Mouse (Mus musculus) C2C12 (cell line): ENCODE measurements around the gene Erc1. TPM values are rescaled to one million over a fixed set of nuclear protein-coding genes. Genes with fewer than 3 reads are reported as not detected.

Experiments used
- H3K27me3 ChIP-seq: one replicate; pipeline ENCODE4 v1.6.1; 2011; ENCODE audit not compliant: control insufficient read depth, insufficient read depth, insufficient read length
- H3K36me3 ChIP-seq: one replicate; pipeline ENCODE4 v1.6.1; 2011; ENCODE audit not compliant: control insufficient read depth, insufficient read depth
- H3K4me3 ChIP-seq: one replicate; pipeline ENCODE4 v1.5.1; 2011; ENCODE audit warnings: mild to moderate bottlenecking, control low read depth; ENCODE audit not compliant: poor library complexity, insufficient read depth, severe bottlenecking
- H3K79me2 ChIP-seq: one replicate; pipeline ENCODE4 v1.6.1; 2011; ENCODE audit not compliant: control insufficient read depth, insufficient read depth
- H3K79me3 ChIP-seq: one replicate; pipeline ENCODE4 v1.6.1; 2011; ENCODE audit warnings: low read depth, control low read depth
- H3ac ChIP-seq: one replicate; pipeline ENCODE3; 2011; ENCODE audit warnings: low read depth; ENCODE audit not compliant: control insufficient read depth, insufficient read length
- CEBPB ChIP-seq: IDR thresholded peaks from one replicate; pipeline ENCODE4 v1.6.1; 2011; ENCODE audit warnings: low read depth, mild to moderate bottlenecking, control low read depth, moderate library complexity
- CTCF ChIP-seq: IDR thresholded peaks from one replicate; pipeline ENCODE4 v1.5.1; 2011; ENCODE audit not compliant: control insufficient read depth, insufficient read depth, insufficient read length
- FOSL1 ChIP-seq: IDR thresholded peaks from one replicate; pipeline ENCODE4 v1.8.0; 2011; ENCODE audit warnings: mild to moderate bottlenecking, low read length; ENCODE audit not compliant: poor library complexity, insufficient read depth, severe bottlenecking
- MAX ChIP-seq: IDR thresholded peaks from one replicate; pipeline ENCODE4 v1.6.1; 2011; ENCODE audit warnings: mild to moderate bottlenecking, control low read depth
- MYOD1 ChIP-seq: IDR thresholded peaks from one replicate; pipeline ENCODE4 v1.6.1; 2011; ENCODE audit warnings: low read depth; ENCODE audit not compliant: control insufficient read depth, insufficient read length
- MYOG ChIP-seq: IDR thresholded peaks from one replicate; pipeline ENCODE4 v1.6.1; 2011; ENCODE audit not compliant: control insufficient read depth, insufficient read length; ENCODE audit errors: extremely low read depth
- USF1 ChIP-seq: IDR thresholded peaks from one replicate; pipeline ENCODE4 v1.6.1; 2011; ENCODE audit warnings: low read depth, mild to moderate bottlenecking, control low read depth, moderate library complexity
- polyA plus RNA-seq: library from polyadenylated mRNA; unstranded; fragments of >200 nt; fragmentation: generic; extraction: Trizol; gene quantifications from one replicate; pipeline ENCODE4 v1.2.1, GENCODE M21; 2012; ENCODE audit warnings: missing spikeins

Erc1 gene
- polyA plus RNA-seq, 1 experiment: 10.2 TPM

DNA sequence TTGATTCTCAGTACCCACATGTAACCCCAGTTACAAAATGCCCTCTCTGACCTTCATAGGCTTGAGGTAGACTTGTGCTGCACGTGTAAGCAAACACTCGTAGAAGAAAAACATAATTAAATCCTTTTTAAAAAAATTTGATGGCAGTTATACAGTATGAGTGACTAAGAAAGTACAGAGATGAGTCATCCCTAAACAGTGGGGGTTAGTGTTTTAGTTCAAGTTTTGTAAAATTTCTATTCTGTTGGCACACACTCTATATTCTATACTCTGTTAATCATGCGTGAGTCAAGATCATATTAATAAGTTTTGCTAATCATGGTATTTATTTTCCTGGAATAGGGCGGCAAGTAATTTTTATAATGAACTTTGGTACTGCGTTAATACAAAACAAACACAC lies 155.2 kb downstream of the Erc1 start:
- Histone ChIP-seq H3K4me3 (no peak overlapping the region), H3K79me3 (no peaks in the 10 kb centered on the region), H3K36me3 (peaks cover 15% of the 10 kb centered on the region), H3K27me3 (no peaks in the 10 kb centered on the region), H3ac (no peak overlapping the region), H3K79me2 (no peaks in the 10 kb centered on the region)
- TF ChIP-seq CEBPB: no peak

DNA sequence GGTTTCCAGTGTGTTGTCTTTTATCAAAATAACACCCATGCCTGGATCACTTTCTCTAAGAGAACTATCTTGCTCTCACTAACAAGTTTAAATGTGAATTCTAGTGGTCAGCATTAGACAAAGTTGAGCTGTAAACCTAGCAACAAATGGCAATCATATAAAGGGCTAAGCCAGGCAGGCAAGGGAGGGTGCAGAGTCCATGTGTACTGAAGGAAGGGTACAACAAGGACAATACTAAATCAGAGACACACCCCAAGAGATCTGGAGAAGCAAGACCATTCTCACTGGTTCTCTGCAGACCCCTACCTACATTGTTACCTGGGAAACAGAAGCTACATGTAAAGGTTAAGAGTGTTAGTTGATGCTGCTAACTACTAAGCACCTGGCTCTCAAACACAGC lies 161.5 kb downstream of the Erc1 start:
- no peak overlapping the region for H3K4me3 ChIP-seq
- H3K79me3 ChIP-seq: no peaks in the 10 kb centered on the region
- no peak overlapping the region for H3ac ChIP-seq
- TF ChIP-seq FOSL1 (no peak), MYOD1 (no peak), MYOG (no peak), CEBPB (no peak), USF1 (no peak), MAX (no peak), CTCF (no peak)
- H3K79me2 ChIP-seq: no peaks in the 10 kb centered on the region
- no peaks in the 10 kb centered on the region for H3K27me3 ChIP-seq
- peaks cover under 1% of the 10 kb centered on the region for H3K36me3 ChIP-seq

DNA sequence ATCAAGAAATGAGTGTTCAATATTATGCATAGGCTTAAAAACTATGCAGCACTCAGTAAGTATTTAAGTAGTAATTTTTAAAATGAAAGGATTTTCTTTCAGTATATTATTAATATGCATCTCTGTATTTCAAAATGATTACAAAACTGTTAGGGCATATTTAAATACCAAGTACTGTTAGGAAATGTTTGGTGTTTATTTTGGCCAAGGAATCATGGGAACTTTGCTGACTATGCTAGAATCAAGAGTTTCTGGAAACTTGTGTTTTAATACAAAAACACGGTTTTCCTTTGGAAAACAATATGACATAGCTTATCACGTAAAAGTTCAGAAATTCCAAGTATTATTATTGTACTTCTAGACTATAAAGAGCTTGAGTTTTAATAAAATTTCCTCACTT lies 167.2 kb downstream of the Erc1 start:
- H3K27me3 ChIP-seq: no peaks in the 10 kb centered on the region
- no peaks in the 10 kb centered on the region for H3K36me3 ChIP-seq
- no peaks in the 10 kb centered on the region for H3K79me3 ChIP-seq
- H3ac ChIP-seq: no peak overlapping the region
- no peak overlapping the region for H3K4me3 ChIP-seq
- no peaks in the 10 kb centered on the region for H3K79me2 ChIP-seq
- TF ChIP-seq CTCF: no peak
- TF ChIP-seq USF1: no peak
- TF ChIP-seq CEBPB: no peak

DNA sequence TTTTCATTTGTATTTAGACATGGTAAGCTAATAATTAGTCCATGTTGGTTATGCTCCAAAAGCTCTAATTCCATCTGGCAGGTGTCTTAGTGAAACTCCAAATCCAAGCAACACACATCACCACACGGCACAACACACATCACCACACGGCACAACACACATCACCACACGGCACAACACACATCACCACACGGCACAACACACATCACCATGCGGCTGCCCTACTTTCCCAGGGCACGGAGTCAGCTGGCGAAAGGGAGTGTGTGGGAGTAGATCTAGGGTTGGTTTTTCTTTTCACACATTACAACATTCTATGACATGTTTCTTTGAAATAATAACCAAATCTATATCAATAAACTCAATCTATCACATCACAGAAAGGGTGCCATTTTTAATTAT lies 173.2 kb downstream of the Erc1 start:
- Histone ChIP-seq H3K4me3 (no peak overlapping the region), H3K27me3 (no peaks in the 10 kb centered on the region), H3K79me2 (no peaks in the 10 kb centered on the region), H3K36me3 (peaks cover 4% of the 10 kb centered on the region), H3ac (no peak overlapping the region), H3K79me3 (no peaks in the 10 kb centered on the region)
- no peak for TF ChIP-seq MYOG
- TF ChIP-seq MYOD1: no peak
- TF ChIP-seq CTCF: no peak
- no peak for TF ChIP-seq CEBPB
- TF ChIP-seq USF1: no peak
- TF ChIP-seq MAX: no peak
- no peak for TF ChIP-seq FOSL1

- TF ChIP-seq MAX: no peak
- no peak for TF ChIP-seq MYOD1
- no peak for TF ChIP-seq MYOG
- TF ChIP-seq FOSL1: no peak
- no peak for TF ChIP-seq USF1
- TF ChIP-seq CEBPB: no peak
- no peak for TF ChIP-seq CTCF
- no peaks in the 10 kb centered on the region for H3K79me2 ChIP-seq
- H3K4me3 ChIP-seq: no peak overlapping the region
- no peaks in the 10 kb centered on the region for H3K79me3 ChIP-seq
- no peak overlapping the region for H3ac ChIP-seq
- H3K36me3 ChIP-seq: peaks cover 4% of the 10 kb centered on the region
- no peaks in the 10 kb centered on the region for H3K27me3 ChIP-seq
These were observed 173.7 kb downstream of the Erc1 start for GRCm38 (mm10) chr6:119674201-119674810.

- H3K79me2 ChIP-seq: no peaks in the 10 kb centered on the region
- TF ChIP-seq CEBPB: no peak
- no peak for TF ChIP-seq MYOD1
- TF ChIP-seq CTCF: no peak
- no peak for TF ChIP-seq FOSL1
- no peak for TF ChIP-seq MAX
- TF ChIP-seq USF1: no peak
- TF ChIP-seq MYOG: no peak
- H3K27me3 ChIP-seq: no peaks in the 10 kb centered on the region
These were observed 178.2 kb downstream of the Erc1 start for GRCm38 (mm10) chr6:119669746-119670145.

More at GRCm38 (mm10) chr6:119669746-119670145, 178.2 kb downstream of the Erc1 start:
- Histone ChIP-seq H3K36me3 (peaks cover 4% of the 10 kb centered on the region), H3ac (no peak overlapping the region), H3K4me3 (no peak overlapping the region), H3K79me3 (no peaks in the 10 kb centered on the region)
